Mouse (Mus musculus) spleen, adult 2 months (tissue): ENCODE measurements around the gene Olfr1274-ps.
"Not testable (repeated sequence)": the region's sequence is repeated elsewhere in the genome, so short reads cannot be mapped to it uniquely, and the experiment has no call there.

Source experiments
- CTCF ChIP-seq: fragments of 200-500 bp; IDR thresholded peaks from 2 replicates; pipeline ENCODE4 v1.5.1; 2011; ENCODE audit warnings: mild to moderate bottlenecking, inconsistent platforms; ENCODE audit not compliant: insufficient read depth, insufficient read length, insufficient replicate concordance; ENCODE audit errors: extremely low read depth
- POLR2A ChIP-seq: fragments of 200-500 bp; IDR thresholded peaks from 2 replicates; pipeline ENCODE4 v1.6.1; 2011; ENCODE audit warnings: low read depth, low read length, inconsistent platforms

DNA sequence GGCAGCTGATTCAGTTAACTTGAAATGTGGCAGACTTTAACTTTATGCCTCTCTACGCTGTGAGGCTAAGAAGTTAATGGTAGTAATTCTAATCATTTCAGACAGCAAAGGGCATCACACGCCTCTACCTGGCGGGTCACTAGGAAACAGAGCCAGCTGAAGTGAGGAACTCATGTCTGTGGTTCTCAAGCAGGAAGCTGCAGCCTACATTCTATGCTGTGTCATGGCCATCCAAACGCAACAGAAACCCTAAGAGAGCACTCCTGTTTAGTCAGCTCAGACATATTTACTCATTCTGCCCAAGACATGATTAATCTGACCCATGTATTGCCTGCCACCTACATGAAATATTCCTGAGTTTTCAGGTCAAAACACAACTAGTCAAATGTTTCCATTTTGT, 26.5 kb downstream of the Olfr1274-ps start:
- TF ChIP-seq CTCF, POLR2A: not testable (repeated sequence)
